Mouse (Mus musculus) hindbrain, embryonic 16.5 days (tissue): ENCODE measurements at regions not wholly inside any gene's neighbourhood (a gene's known extent, or its start where the extent isn't known, plus 50 kb on each side); places are given as distances from the start of the nearest gene placed in this dataset.

ENCODE experiments used
- ATAC-seq: fragments of 200-750 bp; cut with Nextera tagmentation; 2 replicates; pipeline ENCODE4 v1.8.0; 2017; ENCODE audit warnings: moderate TSS enrichment, moderate library complexity
- H3K27ac ChIP-seq: fragments of 300-500 bp; sonication (generic); 2 replicates; pipeline ENCODE4 v1.5.1; 2014; ENCODE audit warnings: low read depth, mild to moderate bottlenecking, control low read depth, low read length, moderate library complexity
- H3K27me3 ChIP-seq: fragments of 300-500 bp; sonication (generic); replicated peaks from 2 replicates; pipeline ENCODE4 v1.6.1; 2014; ENCODE audit warnings: low read length; ENCODE audit not compliant: control insufficient read depth, insufficient read depth
- H3K36me3 ChIP-seq: fragments of 300-500 bp; sonication (generic); 2 replicates; pipeline ENCODE4 v1.6.1; 2014; ENCODE audit warnings: mild to moderate bottlenecking, low read length, moderate library complexity, mixed read lengths; ENCODE audit not compliant: control insufficient read depth, insufficient read depth
- H3K4me1 ChIP-seq: fragments of 300-500 bp; sonication (generic); 2 replicates; pipeline ENCODE4 v1.6.1; 2014; ENCODE audit warnings: low read depth, low read length; ENCODE audit not compliant: control insufficient read depth, insufficient read depth
- H3K4me2 ChIP-seq: fragments of 300-500 bp; sonication (generic); 2 replicates; pipeline ENCODE4 v1.6.1; 2014; ENCODE audit warnings: mild to moderate bottlenecking, low read length, control low read depth, moderate library complexity
- H3K4me3 ChIP-seq: fragments of 300-500 bp; sonication (generic); 2 replicates; pipeline ENCODE4 v1.5.1; 2014; ENCODE audit warnings: mild to moderate bottlenecking, low read length, control low read depth, moderate library complexity
- H3K9ac ChIP-seq: fragments of 300-500 bp; sonication (generic); 2 replicates; pipeline ENCODE4 v1.6.1; 2014; ENCODE audit warnings: low read depth, mild to moderate bottlenecking, control low read depth, low read length, moderate library complexity
- H3K9me3 ChIP-seq: fragments of 300-500 bp; sonication (generic); 2 replicates; pipeline ENCODE4 v1.6.1; 2014; ENCODE audit warnings: mild to moderate bottlenecking, low read length, moderate library complexity; ENCODE audit not compliant: control insufficient read depth
- WGBS: fragments of 180-500 bp; shearing (Covaris S2); extraction: QIAGEN DNeasy Blood & Tissue Kit; methylation state at CpG from one replicate; pipeline ENCODE4 v1.1.7; 2014; 5-methylcytosine and 5-hydroxymethylcytosine counted together

DNA sequence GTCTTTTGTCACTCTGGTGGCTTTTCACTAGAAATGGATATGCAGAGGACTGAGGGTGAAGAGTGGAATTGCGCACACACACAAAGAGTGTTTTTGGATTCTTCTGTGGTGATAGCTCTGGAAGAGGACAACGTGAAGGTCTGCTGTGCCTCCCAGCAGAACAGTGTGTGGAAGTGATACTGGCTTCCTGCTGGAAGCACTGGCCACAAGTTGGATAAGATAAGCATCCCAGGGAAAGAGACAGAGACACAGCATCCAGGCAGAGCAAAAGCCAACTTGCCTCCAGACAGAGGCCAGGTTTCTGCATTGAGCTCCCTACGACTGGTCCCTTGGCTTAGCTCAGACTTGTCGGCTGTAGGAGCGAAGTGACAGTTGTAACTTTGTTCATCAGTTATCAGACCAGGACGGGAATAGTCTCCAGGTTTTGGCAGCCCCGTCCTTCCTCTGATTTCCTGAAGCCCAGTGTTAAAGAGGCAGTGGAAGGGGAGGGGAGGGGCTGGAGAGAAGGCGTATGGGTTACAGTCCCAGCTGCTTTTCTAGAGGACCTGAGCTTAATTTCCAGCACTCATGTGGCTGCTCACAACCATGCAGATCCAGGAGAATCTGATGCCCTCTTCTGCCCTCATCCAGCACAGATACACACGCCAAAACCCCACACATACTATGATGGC lies 89.2 kb downstream of the Tmem170b start:
- Histone ChIP-seq H3K4me3 (no peak overlapping the region), H3K9ac (no peak overlapping the region), H3K4me1 (no peaks in the 10 kb centered on the region), H3K27me3 (no peaks in the 10 kb centered on the region), H3K36me3 (no peaks in the 10 kb centered on the region), H3K4me2 (no peak overlapping the region), H3K9me3 (no peaks in the 10 kb centered on the region), H3K27ac (no peak overlapping the region)
- ATAC-seq = no peak
- WGBS = 86% methylated on average over 9 of the region's 9 CpGs

DNA sequence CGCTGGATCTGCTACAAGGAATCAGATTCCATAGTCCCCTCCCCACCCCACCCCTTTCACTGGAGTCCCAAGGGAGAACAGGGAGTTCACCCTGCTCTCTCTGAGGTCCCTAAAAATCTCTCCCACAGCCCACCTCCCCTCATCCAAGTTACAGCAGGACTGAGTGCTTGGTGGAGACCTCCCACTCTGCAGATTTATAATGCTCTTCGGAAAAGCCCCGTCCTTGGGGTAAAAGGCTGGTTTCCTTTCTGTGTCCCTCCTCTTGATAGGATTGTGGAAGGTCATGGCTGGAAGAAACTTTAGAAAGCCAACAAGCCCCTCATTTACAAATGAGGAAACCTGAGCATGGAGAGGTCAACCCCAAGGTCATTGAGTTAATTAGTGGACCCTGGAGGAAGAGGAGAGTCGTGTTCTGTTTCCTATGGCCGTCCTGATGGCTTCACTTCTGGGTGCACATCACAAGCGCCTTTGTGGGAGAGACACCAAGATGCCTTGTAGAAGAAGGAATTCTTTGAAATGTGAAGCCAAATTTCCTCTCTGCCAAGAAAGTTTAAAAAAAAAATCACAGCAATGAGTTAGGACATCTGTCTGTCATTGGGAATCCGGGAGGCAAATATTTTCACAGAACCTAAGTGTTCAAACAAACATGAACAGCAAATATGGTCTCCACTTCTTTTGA lies 91.2 kb downstream of the Tmem170b start:
- no peak overlapping the region for H3K4me3 ChIP-seq
- no peaks in the 10 kb centered on the region for H3K4me1 ChIP-seq
- no peak for ATAC-seq
- no peaks in the 10 kb centered on the region for H3K9me3 ChIP-seq
- 84% methylated on average over 7 of the region's 7 CpGs for WGBS
- no peak overlapping the region for H3K27ac ChIP-seq
- no peaks in the 10 kb centered on the region for H3K27me3 ChIP-seq
- H3K36me3 ChIP-seq = no peaks in the 10 kb centered on the region
- no peak overlapping the region for H3K9ac ChIP-seq
- H3K4me2 ChIP-seq = no peak overlapping the region

DNA sequence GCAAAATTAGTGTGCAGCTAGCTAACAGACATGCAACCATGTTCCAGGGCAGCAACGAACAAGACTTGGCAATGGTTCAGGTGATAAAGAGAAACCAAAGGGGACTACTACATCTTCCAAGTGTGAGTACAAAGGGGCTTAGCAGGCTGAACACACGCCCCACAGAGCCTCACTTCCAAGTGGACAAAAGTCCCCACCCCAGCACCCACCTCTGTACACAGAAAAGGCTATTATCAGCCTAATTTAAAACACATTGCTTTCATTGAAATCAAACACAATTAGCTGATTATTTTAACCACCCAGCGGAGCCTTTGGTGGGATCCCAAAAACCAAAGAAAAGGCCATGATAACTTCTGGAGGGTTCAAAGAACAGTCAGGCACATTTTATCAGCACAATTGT lies 95.6 kb downstream of the Tmem170b start:
- Histone ChIP-seq H3K36me3 (no peaks in the 10 kb centered on the region), H3K27me3 (no peaks in the 10 kb centered on the region), H3K9me3 (no peaks in the 10 kb centered on the region), H3K4me3 (no peak overlapping the region), H3K9ac (no peak overlapping the region), H3K4me2 (no peak overlapping the region), H3K27ac (no peak overlapping the region), H3K4me1 (no peaks in the 10 kb centered on the region)
- no peak for ATAC-seq
- WGBS = 61% methylated on average over 3 of the region's 3 CpGs

DNA sequence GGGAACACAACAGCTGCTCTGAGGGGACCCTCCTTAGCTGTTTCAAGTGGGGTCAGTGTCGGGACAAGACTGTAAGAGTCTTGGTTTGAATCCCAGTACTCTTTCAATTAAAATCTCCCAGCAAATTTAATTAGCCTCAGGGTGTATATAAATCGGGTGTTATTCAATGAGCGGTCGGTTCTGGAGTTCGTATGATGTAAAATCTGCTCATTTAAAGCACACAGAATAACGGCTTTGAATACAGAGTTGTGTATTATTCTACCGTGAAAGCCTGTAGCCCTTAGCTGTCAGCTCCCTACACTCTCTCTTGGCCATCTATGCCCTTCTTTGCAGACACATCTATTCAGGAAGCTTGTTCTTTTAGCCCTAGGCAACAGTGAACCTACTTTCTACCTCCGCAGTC lies 96.1 kb downstream of the Tmem170b start:
- ATAC-seq = no peak
- Histone ChIP-seq H3K4me2 (no peak overlapping the region), H3K9me3 (no peaks in the 10 kb centered on the region), H3K4me3 (no peak overlapping the region), H3K27ac (no peak overlapping the region), H3K9ac (no peak overlapping the region), H3K27me3 (no peaks in the 10 kb centered on the region), H3K4me1 (no peaks in the 10 kb centered on the region), H3K36me3 (no peaks in the 10 kb centered on the region)
- WGBS = 60% methylated on average over 8 of the region's 8 CpGs

DNA sequence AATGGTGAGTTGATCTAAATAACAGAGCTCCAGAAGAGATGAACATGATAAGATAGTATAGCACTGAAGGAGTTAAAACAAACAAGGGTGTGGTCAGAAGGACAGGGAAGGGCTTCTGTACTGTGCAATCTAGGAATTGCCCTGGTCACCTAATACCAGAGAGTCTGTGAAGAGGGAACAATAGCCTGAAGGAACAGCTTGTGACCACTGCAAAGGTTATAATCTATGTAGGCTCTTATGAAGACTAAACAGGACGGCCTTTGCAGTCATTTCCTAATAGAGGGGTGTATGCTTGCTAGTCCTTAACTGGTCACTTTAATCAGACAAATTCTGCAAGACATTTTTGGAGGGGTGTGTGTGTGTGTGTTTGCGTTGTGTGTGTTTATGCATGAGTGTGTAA lies 97.5 kb downstream of the Tmem170b start:
- Histone ChIP-seq H3K4me3 (no peak overlapping the region), H3K27me3 (no peaks in the 10 kb centered on the region), H3K9ac (no peak overlapping the region), H3K9me3 (no peaks in the 10 kb centered on the region), H3K36me3 (no peaks in the 10 kb centered on the region), H3K4me1 (no peaks in the 10 kb centered on the region), H3K27ac (no peak overlapping the region), H3K4me2 (no peak overlapping the region)
- no peak for ATAC-seq
- WGBS = 93% methylated on average over 2 of the region's 2 CpGs

DNA sequence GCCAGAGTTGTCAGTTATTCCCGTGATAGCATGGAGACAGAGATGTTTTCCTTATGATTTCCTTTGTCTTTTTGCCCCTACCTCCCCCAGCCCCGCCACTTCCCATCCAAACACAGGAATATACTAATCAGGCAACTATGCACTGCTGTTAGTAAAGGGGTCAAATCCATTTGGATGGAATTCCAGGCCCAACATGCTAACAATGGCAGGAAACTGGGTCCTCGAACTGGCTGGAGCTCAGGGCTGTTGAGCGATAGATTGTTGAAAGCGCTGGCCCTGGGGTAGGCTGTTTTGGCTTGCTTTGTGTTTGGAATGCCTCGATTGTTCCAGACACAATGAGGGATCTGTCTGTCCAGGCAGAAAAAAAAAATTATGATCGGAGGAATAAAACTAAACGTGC lies 97.9 kb downstream of the Tmem170b start:
- no peak overlapping the region for H3K27ac ChIP-seq
- no peak overlapping the region for H3K4me3 ChIP-seq
- WGBS = 57% methylated on average over 8 of the region's 8 CpGs

GRCm38 (mm10) chr13:41704806-41705205 lies 99.1 kb downstream of the Tmem170b start:
- Histone ChIP-seq H3K4me2 (no peak overlapping the region), H3K27me3 (no peaks in the 10 kb centered on the region), H3K36me3 (no peaks in the 10 kb centered on the region), H3K27ac (no peak overlapping the region), H3K9me3 (no peaks in the 10 kb centered on the region), H3K4me3 (no peak overlapping the region), H3K9ac (no peak overlapping the region), H3K4me1 (no peaks in the 10 kb centered on the region; the same call in 1 of the 2 replicates)
- 96% methylated on average over 2 of the region's 2 CpGs for WGBS
- no peak for ATAC-seq

More for the DNA sequence above, 97.9 kb downstream of the Tmem170b start:
- Histone ChIP-seq H3K36me3 (no peaks in the 10 kb centered on the region), H3K9me3 (no peaks in the 10 kb centered on the region), H3K4me2 (no peak overlapping the region), H3K9ac (no peak overlapping the region), H3K4me1 (no peaks in the 10 kb centered on the region), H3K27me3 (no peaks in the 10 kb centered on the region)
- no peak for ATAC-seq

DNA sequence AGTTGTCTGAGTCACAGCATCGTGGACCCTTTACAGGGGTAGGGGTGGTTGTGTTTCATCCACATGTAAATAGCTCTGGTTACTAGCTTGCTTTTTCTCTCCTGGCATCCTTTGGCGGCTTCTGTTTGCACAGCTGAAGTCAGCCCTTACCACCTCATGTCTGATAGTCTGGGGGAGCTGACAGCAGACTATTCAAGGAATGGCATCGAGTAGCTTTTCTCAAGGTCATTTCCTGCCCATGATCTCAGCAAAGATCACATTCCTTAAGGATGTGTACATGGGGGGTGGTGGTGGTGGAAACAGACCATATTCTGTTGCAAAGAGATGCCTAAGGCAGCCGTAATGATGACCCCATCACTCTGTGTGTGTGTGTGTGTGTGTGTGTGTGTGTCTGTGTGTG lies 99.9 kb downstream of the Tmem170b start:
- ATAC-seq = no peak

DNA sequence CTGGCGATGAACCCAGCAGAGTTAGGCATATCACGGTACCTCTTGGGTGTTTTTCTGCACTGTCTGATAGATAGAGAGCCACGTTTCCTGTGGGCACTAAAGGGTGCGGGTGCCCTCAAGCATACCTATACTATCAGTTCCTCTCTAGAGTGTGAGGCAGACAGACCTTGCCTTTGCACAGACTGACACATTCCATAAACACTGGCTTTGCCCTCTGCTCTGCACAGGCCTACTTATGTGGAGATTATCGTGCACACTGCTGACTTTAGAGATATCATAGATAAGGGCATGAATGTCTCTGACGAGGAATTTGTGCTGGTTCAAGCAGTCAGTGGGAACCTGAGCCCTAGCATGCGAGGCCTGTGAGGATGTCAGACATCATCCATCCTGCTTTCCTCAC lies 102.1 kb downstream of the Tmem170b start:
- Histone ChIP-seq H3K9me3 (no peaks in the 10 kb centered on the region), H3K9ac (no peak overlapping the region), H3K27me3 (no peaks in the 10 kb centered on the region), H3K4me3 (no peak overlapping the region), H3K4me1 (no peaks in the 10 kb centered on the region; the same call in 1 of the 2 replicates), H3K4me2 (no peak overlapping the region), H3K27ac (no peak overlapping the region), H3K36me3 (no peaks in the 10 kb centered on the region)
- no peak for ATAC-seq
- 88% methylated on average over 7 of the region's 7 CpGs for WGBS

More for the DNA sequence above, 99.9 kb downstream of the Tmem170b start:
- H3K4me2 ChIP-seq = no peak overlapping the region
- H3K27me3 ChIP-seq = no peaks in the 10 kb centered on the region
- WGBS = 83% methylated on average over 4 of the region's 4 CpGs
- H3K27ac ChIP-seq = no peak overlapping the region
- no peak overlapping the region for H3K9ac ChIP-seq
- H3K4me1 ChIP-seq = no peaks in the 10 kb centered on the region; the same call in 1 of the 2 replicates
- H3K9me3 ChIP-seq = no peaks in the 10 kb centered on the region
- H3K4me3 ChIP-seq = no peak overlapping the region
- no peaks in the 10 kb centered on the region for H3K36me3 ChIP-seq
